Mouse (Mus musculus) MEL (cell line): Measurements from ENCODE around the gene Daam2. TPM values are rescaled to one million over a fixed set of nuclear protein-coding genes. Genes with fewer than 3 reads are reported as not detected.

Experiments
- DNase-seq: peaks from one replicate; pipeline ENCODE4 v3.0.0; 2011; ENCODE audit warnings: low read depth, low spot score
- H3K27ac ChIP-seq: 2 replicates; pipeline ENCODE4 v1.5.1; 2012; ENCODE audit warnings: low read depth, mild to moderate bottlenecking, control low read depth, low read length, moderate library complexity; ENCODE audit not compliant: control insufficient read depth
- H3K27me3 ChIP-seq, 2 experiments: fragments of 150-350 bp in 1 of 2; sonication (generic) in 1 of 2; 2 replicates each; pipeline ENCODE4 v1.6.1; 2012; ENCODE audit warnings: low read length in 2 of 2, mild to moderate bottlenecking in 2 of 2, improper control_type of control experiment in 1 of 2, moderate library complexity in 1 of 2; ENCODE audit not compliant: insufficient read depth in 2 of 2, control insufficient read depth in 1 of 2
- H3K36me3 ChIP-seq, 2 experiments: 2 replicates each; pipeline ENCODE4 v1.6.1; 2012 to 2014; ENCODE audit warnings: low read length in 2 of 2, improper control_type of control experiment in 1 of 2, inconsistent platforms in 1 of 2, mild to moderate bottlenecking in 1 of 2; ENCODE audit not compliant: insufficient read depth in 2 of 2, control insufficient read depth in 1 of 2
- H3K4me1 ChIP-seq, 2 experiments: fragments of 150-350 bp in 1 of 2; sonication (generic) in 1 of 2; 2 replicates each; pipeline ENCODE4 v1.6.1; 2012; ENCODE audit warnings: low read length in 2 of 2, improper control_type of control experiment in 1 of 2, mild to moderate bottlenecking in 1 of 2; ENCODE audit not compliant: insufficient read depth in 2 of 2, control insufficient read depth in 1 of 2
- H3K4me3 ChIP-seq, 2 experiments: fragments of 150-350 bp in 1 of 2; sonication (generic) in 1 of 2; 2 replicates each; pipeline ENCODE4 v1.5.1; 2012; ENCODE audit warnings: low read depth in 2 of 2, low read length in 2 of 2, mild to moderate bottlenecking in 2 of 2, moderate library complexity in 2 of 2, control low read depth in 1 of 2, improper control_type of control experiment in 1 of 2; ENCODE audit not compliant: control insufficient read depth in 1 of 2, insufficient read depth in 1 of 2
- H3K79me2 ChIP-seq: 2 replicates; pipeline ENCODE4 v1.6.1; 2012; ENCODE audit warnings: mild to moderate bottlenecking, low read length, moderate library complexity; ENCODE audit not compliant: control insufficient read depth, poor library complexity, insufficient read depth
- H3K9ac ChIP-seq: 2 replicates; pipeline ENCODE4 v1.6.1; 2012; ENCODE audit warnings: low read depth, mild to moderate bottlenecking, control low read depth, low read length, moderate library complexity; ENCODE audit not compliant: control insufficient read depth, poor library complexity, severe bottlenecking
- H3K9me3 ChIP-seq: fragments of 150-350 bp; sonication (generic); replicated peaks from 2 replicates; pipeline ENCODE4 v1.6.1; 2012; ENCODE audit warnings: mild to moderate bottlenecking, low read length, improper control_type of control experiment, moderate library complexity; ENCODE audit not compliant: insufficient read depth
- CHD1 ChIP-seq: IDR thresholded peaks from 2 replicates; pipeline ENCODE4 v1.6.1; 2012; ENCODE audit warnings: low read depth, mild to moderate bottlenecking, inconsistent platforms, low read length, improper control_type of control experiment
- CTCF ChIP-seq, 3 experiments: IDR thresholded peaks in 2 of 3; conservative IDR thresholded peaks in 1 of 3; 2 replicates each; pipeline ENCODE4 v1.5.1; 2011 to 2012; ENCODE audit warnings: low read length in 3 of 3, low read depth in 2 of 3, mild to moderate bottlenecking in 2 of 3, improper control_type of control experiment in 1 of 3, inconsistent platforms in 1 of 3, mixed read lengths in 1 of 3, moderate library complexity in 1 of 3; ENCODE audit not compliant: control insufficient read depth in 1 of 3, insufficient read depth in 1 of 3, poor library complexity in 1 of 3, severe bottlenecking in 1 of 3
- ETS1 ChIP-seq: IDR thresholded peaks from 2 replicates; pipeline ENCODE4 v1.6.1; 2012; ENCODE audit warnings: low read depth, mild to moderate bottlenecking, inconsistent platforms, low read length, improper control_type of control experiment, moderate library complexity
- GATA1 ChIP-seq: IDR thresholded peaks from 2 replicates; pipeline ENCODE4 v1.6.1; 2011; ENCODE audit warnings: low read depth, low read length, improper control_type of control experiment
- HCFC1 ChIP-seq: IDR thresholded peaks from 2 replicates; pipeline ENCODE4 v1.6.1; 2012; ENCODE audit warnings: low read depth, mild to moderate bottlenecking, inconsistent platforms, low read length, improper control_type of control experiment, moderate library complexity
- MAZ ChIP-seq: IDR thresholded peaks from 2 replicates; pipeline ENCODE4 v1.6.1; 2012; ENCODE audit warnings: low read depth, mild to moderate bottlenecking, inconsistent platforms, low read length, improper control_type of control experiment
- MEF2A ChIP-seq: IDR thresholded peaks from 2 replicates; pipeline ENCODE4 v1.6.1; 2014; ENCODE audit warnings: low read depth, mild to moderate bottlenecking, inconsistent platforms, low read length, improper control_type of control experiment; ENCODE audit not compliant: poor library complexity, insufficient replicate concordance, severe bottlenecking; ENCODE audit errors: extremely low read depth
- MYB ChIP-seq: IDR thresholded peaks from 2 replicates; pipeline ENCODE4 v1.6.1; 2011; ENCODE audit warnings: mild to moderate bottlenecking, low read depth, low read length, improper control_type of control experiment
- MYC ChIP-seq: IDR thresholded peaks from 2 replicates; pipeline ENCODE4 v1.6.1; 2011; ENCODE audit warnings: low read depth, mild to moderate bottlenecking, low read length, improper control_type of control experiment, moderate library complexity
- POLR2A ChIP-seq, 2 experiments: IDR thresholded peaks; 2 replicates each; pipeline ENCODE4 v1.6.1; 2011 to 2012; ENCODE audit warnings: low read length in 2 of 2, mild to moderate bottlenecking in 2 of 2, control low read depth in 1 of 2, improper control_type of control experiment in 1 of 2, low read depth in 1 of 2, moderate library complexity in 1 of 2; ENCODE audit not compliant: control insufficient read depth in 1 of 2, insufficient read depth in 1 of 2, poor library complexity in 1 of 2
- POLR2AphosphoS2 ChIP-seq: IDR thresholded peaks from 2 replicates; pipeline ENCODE4 v1.6.1; 2011; ENCODE audit warnings: low read length, improper control_type of control experiment
- POLR2AphosphoS5 ChIP-seq: IDR thresholded peaks from 2 replicates; pipeline ENCODE4 v1.6.1; 2012; ENCODE audit warnings: low read depth, borderline replicate concordance, mild to moderate bottlenecking, inconsistent platforms, low read length, moderate library complexity, mixed read lengths
- RCOR1 ChIP-seq: IDR thresholded peaks from 2 replicates; pipeline ENCODE4 v1.6.1; 2012; ENCODE audit warnings: low read depth, mild to moderate bottlenecking, inconsistent platforms, low read length, improper control_type of control experiment
- SIN3A ChIP-seq: IDR thresholded peaks from 2 replicates; pipeline ENCODE4 v1.6.1; 2012; ENCODE audit warnings: low read length, improper control_type of control experiment, inconsistent platforms
- SMC3 ChIP-seq: IDR thresholded peaks from 2 replicates; pipeline ENCODE4 v1.6.1; 2011; ENCODE audit warnings: low read depth, low read length, improper control_type of control experiment
- TAL1 ChIP-seq: IDR thresholded peaks from 2 replicates; pipeline ENCODE4 v1.6.1; 2012; ENCODE audit warnings: mild to moderate bottlenecking, inconsistent platforms, low read length, moderate library complexity, mixed read lengths
- TBP ChIP-seq: IDR thresholded peaks from 2 replicates; pipeline ENCODE4 v1.8.0; 2011; ENCODE audit warnings: low read depth, low read length, improper control_type of control experiment
- USF1 ChIP-seq: IDR thresholded peaks from 2 replicates; pipeline ENCODE4 v1.6.1; 2014; ENCODE audit warnings: low read depth, mild to moderate bottlenecking, inconsistent platforms, low read length, improper control_type of control experiment, moderate library complexity
- USF2 ChIP-seq, 2 experiments: IDR thresholded peaks; 2 replicates each; pipeline ENCODE4 v1.6.1; 2011 to 2012; ENCODE audit warnings: improper control_type of control experiment in 2 of 2, low read length in 2 of 2, borderline replicate concordance in 1 of 2, inconsistent platforms in 1 of 2, low read depth in 1 of 2, mild to moderate bottlenecking in 1 of 2; ENCODE audit not compliant: insufficient read depth in 1 of 2
- ZKSCAN1 ChIP-seq: IDR thresholded peaks from 2 replicates; pipeline ENCODE4 v1.6.1; 2012; ENCODE audit warnings: low read depth, mild to moderate bottlenecking, inconsistent platforms, low read length, improper control_type of control experiment, moderate library complexity
- ZMIZ1 ChIP-seq: IDR thresholded peaks from 2 replicates; pipeline ENCODE4 v1.6.1; 2012; ENCODE audit warnings: low read depth, mild to moderate bottlenecking, inconsistent platforms, low read length, improper control_type of control experiment, moderate library complexity
- polyA plus RNA-seq, 2 experiments: library from polyadenylated mRNA; stranded (reverse) in 1 of 2; unstranded in 1 of 2; fragments of >175 nt in 1 of 2; fragments of >200 nt in 1 of 2; gene quantifications; 2 replicates each; pipeline versions ENCODE4 v1.2.1 to v1.2.4; 2012; ENCODE audit warnings: low replicate concordance in 2 of 2, low read depth in 1 of 2; ENCODE audit not compliant: insufficient read length in 2 of 2, insufficient read depth in 1 of 2, missing spikeins in 1 of 2
- total RNA-seq: library from RNA; depleted of rRNA; stranded (reverse); fragments of 300-350 nt; gene quantifications from 2 replicates; pipeline ENCODE4 v1.2.3, GENCODE M21; 2012

Gene Daam2
- total and polyA plus RNA-seq, 3 experiments = 0.04 to 0.28 TPM; not detected in 1

DNA sequence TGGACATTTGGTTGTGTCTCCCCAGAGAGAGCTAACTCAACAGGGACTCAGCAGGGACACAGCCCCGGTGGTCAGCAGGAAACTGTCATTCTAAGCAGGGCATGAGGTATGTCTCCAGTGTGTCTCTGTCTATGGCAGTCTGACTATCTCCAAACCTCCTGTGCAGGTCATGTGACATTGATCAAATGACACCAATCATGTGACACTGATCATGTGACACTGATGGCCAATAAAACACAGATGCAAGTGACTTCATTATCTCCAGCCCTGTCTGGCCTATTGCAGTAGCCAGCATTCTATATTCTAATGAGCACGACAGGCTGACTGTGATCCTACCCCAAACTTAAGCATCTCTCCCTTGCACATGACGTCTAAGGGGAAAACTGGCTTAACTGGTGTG lies 147.9 kb downstream of the Daam2 start:
- Histone ChIP-seq H3K36me3 (no peaks in the 10 kb centered on the region), H3K9me3 (no peaks in the 10 kb centered on the region), H3K79me2 (no peaks in the 10 kb centered on the region), H3K9ac (no peak overlapping the region), H3K27me3 (no peaks in the 10 kb centered on the region; a peak in 2 of 4 replicates), H3K4me1 (no peaks in the 10 kb centered on the region), H3K4me3 (no peak overlapping the region), H3K27ac (no peak overlapping the region)
- no peak for DNase-seq
- TF ChIP-seq MYB (no peak), CHD1 (no peak), POLR2AphosphoS2 (no peak), GATA1 (no peak), MAZ (no peak), USF1 (peak; percentile 80), MYC (no peak), ETS1 (no peak), RCOR1 (no peak), CTCF (IDR thresholded peaks at IDR 0.05 in 2 of 3, conservative IDR thresholded peaks at IDR 0.05 in 1 of 3; ENCODE audit: control insufficient read depth in 1 of 3, insufficient read depth in 1 of 3, low read depth in 2 of 3, low read length in 3 of 3, poor library complexity in 1 of 3, severe bottlenecking in 1 of 3) (no peak), ZMIZ1 (no peak), SIN3A (no peak), USF2 (IDR thresholded peaks at IDR 0.05; ENCODE audit: borderline replicate concordance in 1 of 2, insufficient read depth in 1 of 2, low read depth in 1 of 2, low read length in 2 of 2) (peak in 1 of 2 experiments; percentile 80; a peak in 2 of 4 replicates), MEF2A (no peak), TBP (no peak), ZKSCAN1 (no peak)

DNA sequence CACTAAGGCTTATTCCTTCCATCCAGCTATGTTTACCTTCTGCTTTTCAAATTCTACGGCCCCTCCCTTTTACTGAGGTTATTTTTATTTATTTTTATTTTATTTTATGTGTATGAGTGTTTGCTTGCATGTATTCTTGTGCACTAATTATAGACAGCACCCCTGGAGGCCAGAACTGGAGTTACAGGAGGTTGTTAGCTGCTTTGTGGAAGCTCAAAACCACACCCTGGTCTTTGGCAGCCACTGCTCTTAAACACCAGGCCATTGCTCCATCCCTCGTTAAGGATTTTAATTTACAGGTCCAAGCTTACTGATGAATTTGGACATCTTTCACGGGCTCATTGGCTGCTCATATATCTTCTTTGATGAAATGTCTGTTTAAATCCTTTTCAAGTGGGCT lies 150.6 kb downstream of the Daam2 start:
- TF ChIP-seq CTCF (IDR thresholded peaks at IDR 0.05 in 2 of 3, conservative IDR thresholded peaks at IDR 0.05 in 1 of 3; ENCODE audit: control insufficient read depth in 1 of 3, insufficient read depth in 1 of 3, low read depth in 2 of 3, low read length in 3 of 3, poor library complexity in 1 of 3, severe bottlenecking in 1 of 3) = peak in 2 of 3 experiments; percentile 28 to 47; a peak in 4 of 6 replicates
- TF ChIP-seq POLR2A (IDR thresholded peaks at IDR 0.05; ENCODE audit: control insufficient read depth in 1 of 2, insufficient read depth in 1 of 2, low read depth in 1 of 2, low read length in 2 of 2, poor library complexity in 1 of 2) = no peak
- TF ChIP-seq HCFC1 = no peak
- no peak for TF ChIP-seq POLR2AphosphoS5
- TF ChIP-seq SMC3 = no peak
- no peak for TF ChIP-seq TAL1
- Histone ChIP-seq H3K27ac (no peak overlapping the region), H3K9me3 (no peaks in the 10 kb centered on the region), H3K36me3 (no peaks in the 10 kb centered on the region), H3K4me3 (no peak overlapping the region), H3K27me3 (no peaks in the 10 kb centered on the region; a peak in 1 of 4 replicates), H3K9ac (no peak overlapping the region), H3K79me2 (no peaks in the 10 kb centered on the region), H3K4me1 (no peaks in the 10 kb centered on the region)
- DNase-seq = peak; percentile 54
